Mouse (Mus musculus) brain, embryonic 18.5 days (tissue): Measurements from ENCODE around the gene Zfp629.
"Not testable (repeated sequence)": the region's sequence is repeated elsewhere in the genome, so short reads cannot be mapped to it uniquely, and the experiment has no call there.

Experiments
- DNase-seq: peaks from one replicate; pipeline ENCODE4 v3.0.0-alpha.2; 2012; ENCODE audit warnings: low read depth, low spot score

Zfp629 gene

DNA sequence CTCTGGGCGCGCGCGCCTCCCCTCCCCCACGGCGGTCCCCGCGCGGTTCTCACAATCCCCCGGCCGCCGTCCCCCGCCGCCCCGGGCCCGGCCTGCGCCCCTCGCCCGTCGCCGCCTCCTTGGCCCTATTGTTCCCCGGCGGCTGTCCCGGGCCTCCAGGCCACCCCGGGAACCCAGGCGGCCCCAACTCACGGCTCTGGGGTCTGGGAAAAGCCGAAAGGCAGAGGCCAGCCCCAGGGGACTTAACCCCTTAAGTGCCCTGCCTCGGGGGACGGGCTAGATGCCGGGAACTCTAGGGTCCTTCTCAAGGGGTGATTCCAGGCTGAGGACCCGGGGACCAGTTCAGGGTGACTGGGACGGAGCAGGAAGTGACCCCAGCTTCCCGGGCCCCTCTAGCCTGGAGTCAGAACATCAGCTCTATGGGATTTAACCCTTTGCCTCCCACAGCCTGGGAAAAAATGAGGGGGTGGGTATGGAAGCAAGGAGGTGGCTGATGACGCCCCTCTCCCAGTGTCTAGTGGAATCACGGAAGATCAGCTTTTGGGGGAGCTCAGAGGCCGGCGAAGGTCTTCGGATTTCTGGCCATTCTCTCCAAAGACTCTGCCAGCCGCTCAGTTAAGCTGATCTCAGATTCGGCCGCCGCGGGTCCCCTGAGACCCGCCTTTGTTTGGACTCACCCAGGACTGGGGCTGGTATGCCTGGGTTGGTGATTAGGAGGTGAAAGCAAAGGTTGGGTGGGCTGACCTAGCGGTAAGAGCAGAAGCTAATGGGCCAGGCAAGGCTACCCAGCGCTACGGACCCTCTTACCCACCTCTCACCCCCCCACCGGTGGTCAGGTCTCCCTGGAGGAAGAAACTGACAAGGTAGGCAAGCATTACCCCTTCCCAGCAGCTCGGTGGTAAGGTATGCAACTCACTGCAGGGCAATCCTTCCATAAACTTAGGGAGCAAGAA is at the start of gene Zfp629:
Gene Zfp629, minus strand, starts transcription at position 907 of the 953 bp plus-strand sequence.
- peak; percentile 78 for DNase-seq

GRCm38 (mm10) chr7:127662926-127663325 is 47.3 kb upstream of the Zfp629 start:
- no peak for DNase-seq

DNA sequence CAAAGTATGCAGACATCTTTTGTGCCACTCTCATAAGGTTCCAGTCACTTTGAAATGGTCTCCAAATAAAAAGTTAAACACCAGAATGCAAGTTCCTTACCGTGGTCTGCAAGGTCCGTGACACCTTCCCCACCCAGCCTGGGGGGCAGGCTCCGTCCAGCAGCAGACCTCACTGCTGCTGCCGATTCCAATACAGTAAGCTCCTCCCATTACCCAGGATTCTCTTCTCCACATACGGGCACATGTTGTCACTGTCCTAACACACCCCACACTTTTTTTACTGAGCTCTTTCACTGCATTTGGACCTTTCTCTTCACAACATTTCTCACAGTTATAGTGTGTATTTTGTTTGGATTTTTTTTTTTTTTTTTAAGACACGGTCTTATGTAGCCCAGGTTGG is 46.2 kb upstream of the Zfp629 start:
- no peak for DNase-seq

DNA sequence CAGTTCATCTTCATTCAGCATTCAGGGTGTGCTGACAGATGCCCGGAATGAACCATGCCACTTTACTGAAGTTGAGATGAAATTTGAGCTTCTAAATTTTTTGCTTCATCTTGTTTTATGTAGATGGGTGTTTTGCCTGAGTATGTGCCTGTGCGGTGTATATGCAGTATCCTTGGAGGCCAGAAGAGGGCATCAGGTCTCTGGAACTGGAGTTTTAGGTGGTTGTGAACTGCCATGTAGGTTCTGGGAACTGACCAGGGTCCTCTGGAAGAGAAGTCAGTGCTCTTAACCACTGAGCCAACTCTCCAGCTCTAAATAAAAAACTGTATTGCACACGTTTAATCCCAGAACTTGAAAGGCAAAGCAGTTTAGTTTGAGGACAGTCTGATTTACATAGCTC is 45.3 kb upstream of the Zfp629 start:
- DNase-seq, result no peak

- DNase-seq, result no peak
These were observed 41.3 kb upstream of the Zfp629 start for GRCm38 (mm10) chr7:127656946-127657345.

DNA sequence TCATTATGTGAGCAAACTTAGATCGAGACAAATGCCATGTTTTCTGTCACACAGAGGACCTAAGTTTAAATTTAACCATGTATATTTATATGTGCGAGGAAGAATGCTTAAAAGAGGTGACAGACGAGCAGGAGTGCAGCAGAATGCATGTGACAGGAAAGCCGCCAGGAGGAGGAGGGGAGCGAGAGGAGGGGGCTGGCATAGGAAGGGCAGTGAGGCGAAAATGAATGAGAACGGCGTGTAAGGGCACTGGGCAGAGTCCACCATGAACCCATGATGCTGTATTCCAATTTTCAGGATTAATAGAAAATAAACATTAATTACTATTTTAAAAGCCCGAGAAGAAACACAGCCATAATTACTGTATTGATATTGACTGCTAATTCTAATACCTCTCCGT is 38.7 kb upstream of the Zfp629 start:
- DNase-seq, result no peak

GRCm38 (mm10) chr7:127652050-127652449 is 36.5 kb upstream of the Zfp629 start:
- DNase-seq, result no peak

GRCm38 (mm10) chr7:127651624-127652023 is 36.0 kb upstream of the Zfp629 start:
- DNase-seq, result no peak

- DNase-seq, result no peak
These were observed 33.6 kb upstream of the Zfp629 start for GRCm38 (mm10) chr7:127649206-127649605.

DNA sequence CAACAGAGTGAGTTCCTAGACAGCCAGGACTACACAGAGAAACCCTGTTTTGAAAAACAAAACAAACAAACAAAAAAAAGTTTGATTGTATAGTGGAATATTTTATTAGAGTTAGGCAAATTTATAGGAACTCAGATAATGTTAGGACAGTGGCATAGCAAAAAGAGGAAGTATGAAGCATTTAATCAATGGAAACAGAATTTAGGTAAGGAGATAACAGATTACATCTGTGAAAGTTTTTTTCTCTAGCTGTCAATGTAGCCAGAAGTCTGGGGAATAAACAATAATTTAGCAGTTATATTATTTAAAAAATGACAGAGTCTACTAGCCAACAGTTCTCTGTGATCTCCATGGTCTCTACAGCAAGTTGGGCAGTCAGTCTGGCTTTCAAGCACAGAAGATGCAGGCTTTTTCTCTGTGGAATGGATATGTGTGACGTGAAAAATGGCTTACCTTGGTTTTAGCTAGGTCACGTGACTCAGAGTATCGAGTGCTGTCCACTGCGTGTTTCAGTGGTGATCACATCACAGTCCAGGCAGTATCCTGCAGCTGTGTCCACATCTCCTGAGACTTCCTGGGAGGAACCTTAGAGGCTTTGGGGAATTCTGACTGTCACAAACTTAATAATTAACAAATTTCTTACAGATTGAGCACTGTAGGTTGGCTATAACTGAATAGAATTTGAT is 33.1 kb upstream of the Zfp629 start:
- no peak for DNase-seq

DNA sequence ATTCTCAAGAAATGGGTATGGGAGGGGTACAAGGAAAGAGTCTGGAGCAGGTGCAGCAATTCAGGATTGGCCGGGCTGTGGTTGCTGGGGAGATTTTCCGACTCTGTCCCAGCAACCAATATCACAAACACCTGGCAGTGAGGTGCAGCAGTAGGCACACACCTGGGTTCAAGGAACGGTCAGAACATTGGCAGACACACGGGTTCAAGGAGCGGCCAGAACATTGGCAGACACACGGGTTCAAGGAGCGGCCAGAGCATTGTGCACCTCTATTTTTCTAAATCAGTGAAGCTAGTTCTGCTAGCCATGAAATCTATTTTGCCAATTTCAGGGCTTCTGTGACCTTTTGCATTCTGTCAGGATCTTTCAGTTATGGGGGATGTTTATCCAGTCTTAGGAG is 32.0 kb upstream of the Zfp629 start:
- DNase-seq, result not testable (repeated sequence)

- DNase-seq, result no peak
These were observed 30.8 kb upstream of the Zfp629 start for GRCm38 (mm10) chr7:127646363-127646762.

DNA sequence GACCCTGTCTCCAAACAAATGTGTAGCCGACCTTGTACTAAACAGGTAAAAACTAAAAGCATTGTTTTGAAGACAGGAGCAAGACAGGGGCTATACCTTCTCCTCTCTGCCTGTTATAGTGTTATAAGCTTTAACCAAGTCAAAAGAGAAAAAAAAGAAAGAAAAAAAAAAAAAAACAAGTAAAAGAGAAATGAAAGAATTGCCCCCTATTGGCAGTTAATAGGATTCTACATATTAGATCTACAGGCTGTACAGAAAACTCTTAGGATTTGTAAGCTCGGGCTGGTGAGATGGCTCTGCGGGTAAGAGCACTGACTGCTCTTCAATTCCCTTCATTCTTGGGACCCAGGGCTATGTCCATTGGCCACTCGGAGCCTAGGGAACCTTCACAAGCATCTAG is 26.7 kb upstream of the Zfp629 start:
- DNase-seq, result no peak

DNA sequence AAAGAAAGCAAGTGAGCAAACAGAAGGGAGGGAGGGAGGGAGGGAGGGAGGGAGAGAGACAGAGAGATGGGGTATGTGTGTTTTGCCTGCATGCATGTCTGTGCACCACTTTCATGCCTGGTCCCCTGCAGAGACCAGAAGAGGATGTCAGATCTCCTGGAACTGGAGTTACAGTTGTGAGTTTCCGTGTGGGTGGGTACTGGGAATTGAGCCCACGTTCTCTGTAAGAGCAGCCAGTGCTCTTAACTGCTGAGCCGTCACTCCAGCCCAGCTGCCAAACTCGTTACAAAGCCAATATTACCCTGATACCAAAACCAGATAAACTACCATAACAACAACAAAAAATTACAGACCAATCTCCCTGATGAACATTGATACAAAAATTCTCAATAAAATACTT is 25.7 kb upstream of the Zfp629 start:
- DNase-seq, result no peak

DNA sequence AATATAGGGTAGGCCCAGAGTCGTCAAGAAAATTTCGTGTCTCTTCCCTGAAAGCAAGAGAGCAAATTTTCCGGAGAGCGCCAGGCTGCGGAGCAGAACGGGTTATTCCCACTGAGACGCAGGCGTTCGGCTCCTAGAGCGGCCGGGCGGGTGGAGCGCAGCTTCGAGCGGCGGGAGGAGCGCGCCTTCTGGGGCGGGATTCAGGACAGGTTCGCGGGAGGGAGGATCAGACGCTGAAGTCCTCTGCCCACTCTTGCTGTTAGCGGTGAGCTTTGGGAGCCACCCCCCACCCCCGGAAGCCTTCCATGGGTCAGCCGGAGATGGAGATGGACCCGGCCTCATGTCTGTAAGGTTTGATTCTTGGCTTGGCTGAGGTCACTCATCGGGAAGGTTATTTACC is 21.4 kb upstream of the Zfp629 start:
- DNase-seq, result no peak

DNA sequence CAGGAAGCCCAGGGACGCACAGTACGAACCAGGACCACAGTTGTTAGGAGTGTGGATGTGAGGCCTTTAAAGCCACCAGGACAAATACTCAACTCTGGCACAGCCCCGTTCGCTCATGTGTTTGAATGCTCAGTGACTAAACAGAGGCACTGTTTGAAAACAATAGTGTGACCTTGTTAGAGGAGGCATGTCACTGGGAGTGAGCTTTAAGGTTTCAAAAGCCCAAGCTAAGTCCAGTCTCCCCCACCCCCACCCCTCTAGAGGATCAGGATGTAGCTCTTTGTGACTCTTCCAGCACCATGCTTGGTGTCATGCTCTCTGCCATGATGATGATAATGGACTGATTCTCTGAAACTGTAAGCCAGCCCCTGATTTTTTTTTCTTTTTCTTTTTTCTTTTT is 15.8 kb upstream of the Zfp629 start:
- DNase-seq, result no peak

GRCm38 (mm10) chr7:127628646-127629045 is 13.0 kb upstream of the Zfp629 start:
- no peak for DNase-seq

DNA sequence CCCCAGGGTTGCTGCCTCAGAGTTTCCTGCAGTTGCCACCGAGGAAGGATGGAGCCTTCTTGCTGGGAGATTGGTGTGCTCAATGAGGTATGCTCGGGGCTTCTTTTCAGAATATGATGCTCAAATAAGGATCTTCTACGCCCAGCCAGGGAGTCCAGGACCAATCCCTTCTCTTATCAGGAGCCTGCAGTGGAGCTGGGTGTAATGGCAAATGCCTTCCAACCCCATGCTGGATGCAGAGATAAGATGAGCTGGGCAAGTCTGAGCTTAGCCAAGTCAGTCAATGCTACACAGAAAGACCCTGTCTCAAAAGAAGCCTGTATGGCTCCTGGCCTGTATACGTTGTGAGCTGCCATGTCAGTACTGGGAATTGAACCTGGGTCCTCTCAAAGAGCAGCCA is 10.9 kb upstream of the Zfp629 start:
- no peak for DNase-seq

DNA sequence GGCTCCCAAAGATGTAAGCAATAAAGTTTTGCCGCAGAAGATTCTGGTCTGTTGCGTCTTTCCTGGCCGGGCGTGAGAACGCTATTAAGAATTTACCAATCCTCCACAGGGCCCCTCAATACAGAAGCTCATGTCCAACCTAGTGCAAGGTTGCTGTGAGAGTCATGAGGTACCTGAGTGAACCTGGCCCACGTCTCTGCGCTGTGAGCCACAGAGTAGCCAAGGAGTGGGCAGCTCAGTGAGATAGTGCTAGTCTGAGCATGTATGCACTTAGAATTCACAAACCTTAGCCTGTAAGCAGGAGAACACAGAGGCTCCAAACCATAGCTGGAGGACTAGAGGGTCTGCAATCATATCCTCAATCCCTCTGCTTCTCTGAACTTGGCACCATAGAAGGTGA is 10.4 kb upstream of the Zfp629 start:
- no peak for DNase-seq

DNA sequence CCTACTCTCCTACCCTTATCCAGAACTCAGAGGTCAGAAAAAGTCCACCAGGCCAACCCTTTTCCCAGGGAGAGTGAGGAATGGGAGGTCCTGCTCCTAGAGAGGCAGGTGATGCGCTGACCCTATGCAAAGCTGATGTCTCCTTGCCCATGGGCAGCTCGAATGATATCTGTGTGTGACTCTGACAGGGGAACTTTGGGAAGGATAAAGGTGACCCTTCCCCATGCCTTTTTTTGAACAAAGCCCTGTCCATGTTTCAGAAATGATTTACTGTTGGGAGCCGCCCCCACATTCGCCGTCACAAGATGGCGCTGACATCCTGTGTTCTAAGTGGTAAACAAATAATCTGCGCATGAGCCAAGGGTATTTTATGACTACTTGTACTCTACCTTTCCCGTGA is 2.8 kb upstream of the Zfp629 start:
- DNase-seq, result not testable (repeated sequence)

DNA sequence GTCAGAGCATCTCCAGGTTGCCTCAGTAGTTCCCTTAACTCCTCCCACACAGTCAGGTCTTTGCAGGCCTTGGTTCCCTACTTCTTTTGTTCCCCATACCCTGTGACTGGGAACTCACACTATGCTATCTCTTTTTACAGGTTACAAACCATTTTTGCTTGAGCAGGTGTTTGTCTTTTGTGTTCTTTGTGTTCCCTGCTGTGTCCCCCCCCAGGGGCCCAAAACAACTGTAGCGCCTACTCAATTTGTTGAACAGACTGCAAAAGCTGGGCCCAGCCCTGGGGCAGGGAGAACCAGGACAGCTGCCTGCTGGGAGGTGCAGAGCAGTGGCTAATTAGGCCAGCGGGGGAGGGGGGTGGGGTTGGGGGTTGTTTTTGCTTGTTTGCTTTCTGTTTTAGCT is 2.4 kb upstream of the Zfp629 start:
- DNase-seq, result no peak

- no peak for DNase-seq
These were observed 1.3 kb upstream of the Zfp629 start for GRCm38 (mm10) chr7:127616881-127617280.

- DNase-seq, result no peak
These were observed 739 bp upstream of the Zfp629 start for GRCm38 (mm10) chr7:127616336-127616735.
